Mouse (Mus musculus) gastrocnemius, postnatal 36 days (tissue): ENCODE results near the gene Chst13. TPM values are rescaled to one million over a fixed set of nuclear protein-coding genes. Genes with fewer than 3 reads are reported as not detected.

Source experiments
- DNase-seq, 2 experiments: peaks; one replicate each; pipeline ENCODE4 v3.0.0; 2022
- intact Hi-C: fragments of 180-260 bp; cut with DNase I; formaldehyde crosslinking; loops from one replicate; pipeline ENCODE4 v1.15.1; 2025
- long read RNA-seq, 2 experiments: library from polyadenylated mRNA; stranded (forward); transcript quantifications; one replicate each; pipeline ENCODE4 v2.0.0; 2021
- total RNA-seq, 2 experiments: library from RNA; stranded (reverse); gene quantifications; 2 replicates each; pipeline ENCODE4 v1.2.3; 2021

The Chst13 gene
- not detected for total RNA-seq
- long read RNA-seq, experiment 1: 0 reads
- long read RNA-seq, experiment 2: 0 reads

GRCm38 (mm10) chr6:90324991-90325390 lies at the start of gene Chst13:
Chst13 (minus strand) TSS chr6:90325185.
- DNase-seq: peak; percentile 25 to 34
- intact Hi-C loops: no loop called here

- DNase-seq: no peak
- intact Hi-C loops: no loop called here
These were observed 49.7 kb upstream of the Chst13 start for GRCm38 (mm10) chr6:90374647-90375046.

GRCm38 (mm10) chr6:90369725-90370553 lies 45.0 kb upstream of the Chst13 start:
- DNase-seq: peak in 1 of 2 experiments; percentile 38
- intact Hi-C loops: no loop called here

GRCm38 (mm10) chr6:90368976-90369724 lies 44.2 kb upstream of the Chst13 start, which contains the start of gene Zxdc:
Zxdc (plus strand) TSS chr6:90369492.
- DNase-seq: peak; percentile 99 to 100
- intact Hi-C loops: no loop called here

- DNase-seq: no peak
- intact Hi-C loops: no loop called here
These were observed 38.3 kb upstream of the Chst13 start for GRCm38 (mm10) chr6:90363301-90363700.

- intact Hi-C loops: no loop called here
- DNase-seq: no peak
These were observed 36.1 kb upstream of the Chst13 start for GRCm38 (mm10) chr6:90360922-90361614.

- intact Hi-C loops: no loop called here
- DNase-seq: peak; percentile 51 to 68
These were observed 35.2 kb upstream of the Chst13 start for GRCm38 (mm10) chr6:90360024-90360781.

GRCm38 (mm10) chr6:90359445-90359844 lies 34.5 kb upstream of the Chst13 start:
- intact Hi-C loops: no loop called here
- DNase-seq: no peak

GRCm38 (mm10) chr6:90358142-90358541 lies 33.2 kb upstream of the Chst13 start:
- no peak for DNase-seq
- intact Hi-C loops: no loop called here

- intact Hi-C loops: no loop called here
These were observed 25.0 kb upstream of the Chst13 start for GRCm38 (mm10) chr6:90350011-90350410.

GRCm38 (mm10) chr6:90348500-90348899 lies 23.5 kb upstream of the Chst13 start:
- intact Hi-C loops: no loop called here
- no peak for DNase-seq

More at GRCm38 (mm10) chr6:90350011-90350410, 25.0 kb upstream of the Chst13 start:
- DNase-seq: no peak

- no peak for DNase-seq
- intact Hi-C loops: no loop called here
These were observed 22.2 kb upstream of the Chst13 start for GRCm38 (mm10) chr6:90347183-90347582.

- DNase-seq: no peak
- intact Hi-C loops: no loop called here
These were observed 17.4 kb upstream of the Chst13 start for GRCm38 (mm10) chr6:90342343-90342742.

GRCm38 (mm10) chr6:90334244-90334643 lies 9.3 kb upstream of the Chst13 start:
- intact Hi-C loops: loop anchor here (10.0 kb wide), 2 partner anchors 91 to 659 kb away; partner anchors contain the start of gene Cfap100
- DNase-seq: no peak

GRCm38 (mm10) chr6:90332561-90333425 lies 7.8 kb upstream of the Chst13 start, which contains the start of gene Uroc1:
Uroc1 (plus strand) TSS chr6:90333284.
- DNase-seq: no peak
- intact Hi-C loops: loop anchor here (10.0 kb wide), 2 partner anchors 92 to 658 kb away; partner anchors contain the start of gene Cfap100

- intact Hi-C loops: loop anchor here (10.0 kb wide), 2 partner anchors 95 to 655 kb away; partner anchors contain the start of gene Cfap100
- peak in 1 of 2 experiments; percentile 36 for DNase-seq
These were observed 5.0 kb upstream of the Chst13 start for GRCm38 (mm10) chr6:90329953-90330352.

GRCm38 (mm10) chr6:90327670-90328069 lies 2.7 kb upstream of the Chst13 start:
- no peak for DNase-seq
- intact Hi-C loops: no loop called here

- intact Hi-C loops: no loop called here
These were observed 522 bp downstream of the Chst13 start for GRCm38 (mm10) chr6:90324463-90324862.

GRCm38 (mm10) chr6:90324026-90324425 lies 959 bp downstream of the Chst13 start:
- intact Hi-C loops: no loop called here
- DNase-seq: no peak

More at GRCm38 (mm10) chr6:90324463-90324862, 522 bp downstream of the Chst13 start:
- DNase-seq: no peak
